Mouse (Mus musculus) mouse embryonic stem cell (cell line): ENCODE data around the gene Bcdin3d.

Experiments
- in situ Hi-C, 2 experiments: fragments of 300-500 bp; cut with MboI; formaldehyde crosslinking; loops; 1 replicate in 1 of 2; 3 replicates in 1 of 2; pipeline ENCODE4 v1.14.3; 2019 to 2020; ENCODE audit warnings: low sequenced_read_pairs in 2 of 2, low pct_unique_long_range_greater_than_20kb in 1 of 2, mixed read lengths in 1 of 2; ENCODE audit not compliant: unreplicated experiment in 1 of 2

The Bcdin3d gene

DNA sequence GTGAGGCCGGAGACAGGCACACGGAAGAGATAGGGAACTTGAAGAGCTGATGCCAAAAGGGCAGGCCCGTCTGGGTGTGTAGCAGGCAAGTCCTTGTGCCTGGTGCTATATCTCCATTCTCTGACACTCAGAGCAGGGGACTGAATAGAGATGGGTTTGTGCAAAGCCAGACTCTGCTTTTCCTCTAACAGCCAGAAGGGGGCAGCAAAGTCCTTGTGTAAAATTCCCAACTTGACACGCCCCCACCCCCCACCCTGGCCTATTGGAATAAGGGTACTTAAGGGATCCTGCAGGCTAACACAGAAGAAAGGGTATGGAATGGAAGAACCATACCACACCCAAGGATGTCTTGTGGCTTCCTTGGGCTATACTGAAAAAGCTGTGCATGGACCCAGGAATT is 22.5 kb upstream of the Bcdin3d start:
- in situ Hi-C loops: loop anchor here in 1 of 2 experiments (5.0 kb wide), 1 partner anchor 175 kb away; the partner anchor contains the start of gene Asic1

DNA sequence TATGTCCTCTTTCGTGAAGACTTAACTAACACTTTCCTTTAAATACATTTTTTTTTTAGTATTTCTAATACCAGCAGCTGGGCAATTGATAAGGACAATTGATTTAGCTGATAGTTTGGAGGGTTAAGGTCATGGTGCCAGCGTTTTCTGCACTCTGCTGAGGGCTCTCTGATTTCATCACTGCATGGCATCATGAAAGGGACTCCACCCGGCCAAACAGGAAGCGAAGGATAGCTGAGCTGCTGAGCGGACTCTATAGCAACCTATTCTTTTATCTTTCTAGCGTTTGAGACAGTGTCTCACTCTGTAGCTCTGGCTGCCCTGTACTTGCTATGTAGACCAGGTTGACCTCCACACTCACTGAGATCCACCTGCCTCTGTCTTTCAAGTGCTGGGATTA is 10.2 kb upstream of the Bcdin3d start:
- in situ Hi-C loops: no loop called here

DNA sequence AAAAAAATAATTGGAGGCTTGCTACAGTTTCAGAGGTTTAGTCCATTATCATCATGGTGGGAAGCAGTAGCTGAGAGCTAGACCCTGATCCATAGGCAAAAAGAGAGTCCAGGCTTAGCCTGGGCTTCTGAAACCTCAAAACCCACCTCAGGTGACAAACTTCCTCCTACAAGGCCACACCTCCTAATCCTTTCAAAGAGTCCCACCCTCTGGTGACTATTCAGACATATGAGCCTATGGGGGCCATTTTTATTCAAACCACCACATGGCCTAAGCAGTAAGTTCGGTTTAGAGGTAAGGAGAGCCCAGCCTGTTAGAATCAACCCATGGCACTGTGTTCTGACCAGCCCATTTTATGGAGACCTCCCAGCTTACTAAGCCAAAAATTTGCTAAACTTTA is 1.3 kb upstream of the Bcdin3d start:
- in situ Hi-C loops: no loop called here

DNA sequence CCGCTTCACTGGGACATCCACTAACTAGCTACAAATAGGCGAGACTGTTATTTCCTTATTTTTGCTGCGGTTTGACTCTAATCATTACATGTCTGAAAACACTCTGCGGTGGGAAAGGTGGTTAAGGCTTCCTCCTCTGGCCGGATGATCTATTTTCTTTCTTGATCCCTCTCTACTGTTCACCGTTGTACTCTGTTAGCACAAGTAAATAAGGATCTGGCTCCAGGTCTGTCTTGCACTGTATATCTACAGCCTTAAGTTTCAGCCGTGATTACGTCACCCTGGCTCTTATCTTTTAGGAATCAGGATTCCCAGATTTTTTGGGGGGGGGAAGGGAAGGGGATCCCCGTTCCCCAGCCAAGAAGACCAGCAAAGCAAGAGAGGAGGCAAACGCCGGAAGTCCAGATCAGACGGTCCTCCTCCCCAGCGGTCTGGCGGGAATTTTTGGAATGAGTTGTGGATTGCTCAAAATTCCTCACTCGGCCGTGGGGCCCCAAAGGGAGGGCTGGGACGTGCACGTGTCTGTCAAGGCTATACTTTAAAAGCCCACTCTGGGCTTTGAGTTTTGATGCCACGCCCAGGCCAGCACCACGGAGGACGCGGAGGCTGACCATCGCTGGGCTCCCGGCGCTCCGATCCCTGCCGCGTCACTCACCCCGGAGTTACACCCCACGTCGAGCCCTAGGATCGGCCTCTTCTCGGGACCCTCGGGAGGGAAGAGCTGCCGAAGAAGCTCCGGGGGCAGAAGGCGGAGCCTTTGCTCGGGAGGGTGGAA is 542 bp downstream of the Bcdin3d start:
- in situ Hi-C loops: loop anchor here in 1 of 2 experiments (5.0 kb wide), 1 partner anchor 52 kb away; no protein-coding TSS in a partner anchor

DNA sequence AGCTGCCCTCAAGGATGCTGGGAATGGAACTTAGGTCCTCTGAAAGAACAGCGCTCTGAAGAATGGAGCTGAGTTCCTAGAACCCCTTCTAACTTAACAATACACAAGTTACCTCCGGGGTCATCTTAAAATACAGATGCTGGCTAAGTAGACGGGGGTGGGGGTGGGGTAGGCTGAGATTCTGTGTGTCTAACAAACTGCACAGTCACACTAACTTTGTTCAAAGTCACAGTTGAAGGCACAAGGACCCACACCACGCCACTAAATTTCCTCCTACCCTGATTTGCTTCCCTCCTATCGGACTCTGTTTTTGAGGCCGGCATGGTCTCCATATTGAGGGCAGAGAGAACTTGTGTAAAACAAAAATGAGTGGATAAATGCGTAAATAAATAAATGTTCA is 1.6 kb downstream of the Bcdin3d start:
- in situ Hi-C loops: loop anchor here in 1 of 2 experiments (5.0 kb wide), 1 partner anchor 51 kb away; no protein-coding TSS in a partner anchor

DNA sequence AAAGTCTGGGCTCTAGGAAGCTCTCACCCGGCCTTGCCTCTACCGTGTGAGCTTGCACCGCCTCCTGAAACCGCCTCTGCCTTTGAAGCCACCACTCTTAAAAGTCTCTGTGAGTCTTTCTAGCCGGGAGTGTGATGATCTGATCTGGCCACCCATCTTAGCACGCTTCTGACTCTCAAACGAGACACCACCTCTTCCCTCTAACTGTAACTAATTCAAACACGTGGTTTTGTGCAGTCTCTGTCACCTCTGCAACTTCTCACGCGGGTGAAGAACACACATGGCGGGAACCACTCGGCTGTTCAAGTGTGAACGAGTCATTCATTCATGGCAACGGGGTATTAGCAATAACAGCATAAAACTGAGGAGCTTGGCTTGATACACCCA is 2.9 kb downstream of the Bcdin3d start:
- in situ Hi-C loops: loop anchor here in 1 of 2 experiments (5.0 kb wide), 1 partner anchor 49 kb away; no protein-coding TSS in a partner anchor

DNA sequence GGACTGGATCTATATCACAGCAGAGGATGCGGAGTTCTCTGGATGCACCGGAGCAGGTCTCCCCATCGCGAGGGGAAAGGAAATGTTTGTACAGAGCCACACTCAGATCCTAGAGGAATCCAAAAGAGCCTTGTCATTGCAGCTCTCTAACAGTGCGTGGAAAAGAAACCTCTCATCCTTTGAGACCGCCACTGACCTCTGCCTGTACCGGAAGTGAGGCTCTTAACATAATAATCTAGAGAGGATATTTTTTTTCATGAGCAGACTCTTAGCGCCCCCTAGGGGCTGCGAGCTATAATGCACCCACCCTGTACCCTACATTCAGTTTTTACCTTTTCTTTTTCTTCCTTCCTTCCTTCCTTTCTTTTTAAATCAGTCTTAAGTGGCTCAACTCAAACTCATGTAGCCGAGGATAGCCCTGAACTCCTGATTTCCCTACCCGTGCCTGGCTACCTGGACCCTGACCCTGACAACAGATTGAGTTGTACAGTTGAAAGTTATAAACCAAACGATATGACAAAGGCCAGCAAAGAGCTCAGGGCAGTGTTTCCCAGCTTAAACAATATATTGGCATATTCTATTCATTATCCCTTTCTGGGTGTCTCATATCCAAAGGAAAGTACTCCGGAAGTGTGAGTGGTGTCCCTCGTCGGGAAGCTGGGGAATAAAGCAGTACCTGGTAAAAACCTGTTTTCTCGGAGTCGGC is 3.4 kb downstream of the Bcdin3d start:
- in situ Hi-C loops: loop anchor here in 1 of 2 experiments (5.0 kb wide), 1 partner anchor 49 kb away; no protein-coding TSS in a partner anchor

DNA sequence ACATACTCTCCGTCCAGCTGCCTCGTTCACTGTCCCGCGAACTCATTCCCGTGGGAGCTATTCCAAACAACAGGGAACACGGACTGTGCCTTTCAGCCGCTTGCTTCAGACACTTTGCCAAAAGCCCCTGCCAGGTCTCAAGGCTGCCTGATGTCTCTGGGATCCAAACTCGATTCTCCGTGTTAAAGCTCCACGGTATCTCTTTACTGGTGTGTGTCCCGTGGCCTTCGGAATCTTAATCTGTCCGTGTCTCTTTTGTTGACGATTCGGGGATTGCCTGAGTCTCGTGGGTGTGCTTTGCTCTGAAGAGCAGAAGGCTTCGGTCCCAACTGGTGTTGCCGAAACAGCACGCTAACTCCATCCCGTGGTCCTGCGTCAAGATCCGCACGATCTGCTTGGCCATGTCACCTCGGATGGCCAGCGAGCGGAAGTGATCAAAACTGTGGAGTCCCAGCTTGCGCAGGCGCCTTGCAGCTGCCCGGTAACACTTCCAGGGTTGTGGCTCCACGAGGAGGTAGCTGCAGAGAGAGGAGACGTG is 4.2 kb downstream of the Bcdin3d start:
- in situ Hi-C loops: loop anchor here in 1 of 2 experiments (5.0 kb wide), 1 partner anchor 48 kb away; no protein-coding TSS in a partner anchor

DNA sequence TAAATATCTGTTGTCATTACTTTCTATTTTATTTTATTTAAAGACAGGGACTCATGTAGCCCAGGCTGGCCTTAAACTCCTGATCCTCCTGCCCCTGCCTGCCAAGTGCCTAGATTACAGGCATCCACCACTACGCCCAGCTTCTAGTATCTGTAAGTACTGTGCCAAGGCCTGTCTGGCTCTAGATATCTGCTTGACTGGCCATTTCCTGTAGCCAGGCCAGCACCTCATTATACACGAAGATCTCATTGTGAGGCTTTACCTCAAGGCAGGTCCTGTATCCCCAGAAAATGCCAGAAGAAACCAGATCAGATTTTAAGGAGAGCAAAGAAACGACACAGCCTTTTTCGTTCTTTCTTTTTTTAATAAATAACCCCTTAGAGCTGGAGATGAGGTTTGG is 4.8 kb downstream of the Bcdin3d start:
- in situ Hi-C loops: loop anchor here (5.0 kb wide), 1 partner anchor 47 kb away; no protein-coding TSS in a partner anchor

DNA sequence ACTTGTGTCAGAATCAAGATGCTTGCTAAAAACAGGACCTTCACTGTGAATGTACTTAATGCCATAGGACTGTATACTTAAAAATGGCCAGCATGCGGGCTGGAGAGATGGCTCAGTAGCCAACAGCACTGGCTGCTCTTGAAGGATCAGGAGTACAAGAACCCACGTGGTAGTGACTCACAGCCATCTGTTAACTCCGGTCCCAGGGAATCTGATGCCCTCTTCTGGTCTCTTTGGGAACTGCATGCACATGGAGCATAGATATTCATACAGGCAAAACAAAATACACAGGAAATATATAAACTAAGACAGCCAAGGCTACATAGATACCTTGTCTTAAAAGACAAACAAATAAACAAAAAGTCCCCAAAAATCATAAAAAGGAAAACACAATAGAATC is 5.5 kb downstream of the Bcdin3d start:
- in situ Hi-C loops: loop anchor here in 1 of 2 experiments (5.0 kb wide), 1 partner anchor 47 kb away; no protein-coding TSS in a partner anchor

DNA sequence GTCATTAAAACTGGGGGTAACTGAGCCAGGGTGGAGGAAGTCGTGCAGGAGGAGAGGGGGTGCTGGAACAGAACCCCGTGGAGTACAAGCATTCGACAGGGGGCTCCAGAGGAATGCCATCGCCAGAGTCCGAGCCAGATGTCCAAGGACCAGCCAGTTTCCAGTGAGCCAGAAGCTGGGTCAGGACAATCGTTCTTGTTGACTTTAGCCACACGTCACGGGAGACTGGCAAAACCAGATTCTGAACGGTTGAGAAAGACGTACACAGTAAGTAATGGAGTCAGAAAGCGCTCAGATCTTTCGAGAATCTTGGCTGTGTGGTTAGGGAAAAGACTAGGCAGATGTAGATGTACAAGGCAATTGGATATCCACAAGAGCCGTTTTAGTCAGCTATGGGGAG is 11.3 kb downstream of the Bcdin3d start:
- in situ Hi-C loops: no loop called here

DNA sequence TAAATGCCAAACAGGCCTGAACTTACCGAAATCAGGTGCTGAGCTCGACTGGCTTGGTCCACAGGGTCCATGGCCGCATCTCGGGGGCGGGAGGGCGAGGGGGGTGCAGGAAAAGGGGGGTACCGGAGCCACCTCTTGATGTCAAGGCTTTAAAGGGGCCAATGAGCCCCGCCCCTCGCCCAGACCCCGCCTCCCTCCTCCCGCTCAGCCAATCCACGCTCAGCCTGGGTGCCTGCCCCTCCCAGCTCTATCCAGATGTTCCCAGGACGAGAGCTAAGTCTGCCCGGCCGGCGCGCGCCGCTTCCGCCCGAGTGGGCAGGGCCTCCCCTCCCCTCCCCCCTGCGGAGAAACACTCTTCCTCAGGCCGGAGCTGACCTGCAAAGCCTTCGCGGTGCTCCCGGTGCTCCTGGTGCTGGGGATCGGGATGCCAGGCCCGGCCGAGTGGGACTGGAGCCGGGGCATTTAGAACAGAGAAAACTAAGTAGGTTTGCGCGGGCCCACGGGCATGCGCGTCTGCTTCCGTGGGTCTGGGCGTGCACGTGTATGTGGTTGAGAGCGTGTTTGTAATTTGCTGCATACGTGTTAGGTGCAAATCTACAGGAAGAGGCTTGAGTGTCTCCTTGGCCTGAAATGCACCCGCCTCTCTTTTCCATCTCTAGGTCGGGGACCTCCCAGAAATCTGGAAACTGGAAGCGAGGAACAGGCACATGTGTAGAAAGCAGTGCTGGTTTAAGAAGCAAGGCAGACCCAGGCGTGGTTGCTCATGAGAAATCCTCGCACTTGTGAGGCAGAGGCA is 16.7 kb downstream of the Bcdin3d start, which contains the start of gene Nckap5l:
Gene Nckap5l (minus strand): TSS at position 143 of the 796 bp plus-strand sequence.
- in situ Hi-C loops: no loop called here

DNA sequence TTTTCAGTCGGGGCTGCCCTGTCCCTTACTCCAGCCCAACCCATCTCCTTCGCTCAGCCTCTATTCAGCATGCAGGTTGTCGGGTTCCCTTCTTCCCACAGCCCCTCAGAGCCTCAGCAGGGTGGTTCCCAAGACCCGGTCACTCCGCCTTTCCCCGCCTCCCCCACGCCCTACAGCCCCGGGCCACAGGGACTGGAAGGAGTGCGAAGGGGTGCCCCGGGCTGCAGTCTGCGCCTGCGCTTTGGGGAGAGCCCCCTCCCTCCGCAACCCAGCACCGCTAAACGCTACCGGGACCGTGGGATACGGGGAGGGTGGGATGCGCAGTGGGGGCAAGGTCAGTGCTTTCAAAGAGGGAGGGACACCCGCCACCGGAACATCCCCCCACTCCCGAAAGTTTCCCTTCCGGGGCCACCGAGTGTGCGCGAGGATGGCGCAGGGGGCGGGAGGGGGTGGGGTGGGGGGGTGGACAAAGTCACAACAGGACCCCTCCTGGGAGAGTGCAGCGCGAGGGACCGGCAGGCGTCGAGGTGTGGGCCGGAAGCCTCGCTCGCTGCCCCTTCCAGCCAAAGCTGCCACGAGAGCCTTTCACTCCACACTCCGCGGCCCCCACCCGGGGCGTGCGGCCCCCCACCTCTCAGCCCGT is 17.4 kb downstream of the Bcdin3d start:
- in situ Hi-C loops: no loop called here

DNA sequence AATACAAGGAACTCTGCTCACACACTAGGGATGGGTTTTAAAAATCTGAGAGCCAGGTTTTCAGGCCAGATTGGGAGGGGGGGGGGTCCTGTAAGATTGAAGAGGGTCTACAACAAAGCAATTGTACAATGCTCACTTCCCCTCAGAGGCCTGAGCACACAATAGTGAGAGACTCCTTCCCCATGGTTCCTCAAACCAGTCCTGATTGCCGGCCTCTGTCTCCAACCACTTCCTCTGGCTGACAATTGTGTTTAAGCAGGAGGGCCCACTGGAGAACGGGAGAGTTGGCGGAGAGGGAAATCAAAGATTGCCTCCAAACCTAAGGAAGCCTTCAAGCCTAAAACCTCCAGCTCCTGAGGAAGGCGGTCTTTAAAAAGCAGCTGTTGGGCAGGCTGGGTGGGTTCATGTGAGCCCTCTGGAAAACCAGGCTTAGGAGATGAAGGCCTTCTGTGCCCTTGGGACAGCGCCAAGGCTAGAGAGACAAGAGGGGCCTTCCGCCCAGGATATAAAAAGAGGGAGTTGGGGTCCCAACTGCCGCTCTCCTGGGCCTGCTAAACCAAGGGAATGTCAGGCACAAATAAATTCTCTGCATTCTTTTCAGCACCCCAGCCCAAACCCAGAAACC is 18.1 kb downstream of the Bcdin3d start:
- in situ Hi-C loops: no loop called here

DNA sequence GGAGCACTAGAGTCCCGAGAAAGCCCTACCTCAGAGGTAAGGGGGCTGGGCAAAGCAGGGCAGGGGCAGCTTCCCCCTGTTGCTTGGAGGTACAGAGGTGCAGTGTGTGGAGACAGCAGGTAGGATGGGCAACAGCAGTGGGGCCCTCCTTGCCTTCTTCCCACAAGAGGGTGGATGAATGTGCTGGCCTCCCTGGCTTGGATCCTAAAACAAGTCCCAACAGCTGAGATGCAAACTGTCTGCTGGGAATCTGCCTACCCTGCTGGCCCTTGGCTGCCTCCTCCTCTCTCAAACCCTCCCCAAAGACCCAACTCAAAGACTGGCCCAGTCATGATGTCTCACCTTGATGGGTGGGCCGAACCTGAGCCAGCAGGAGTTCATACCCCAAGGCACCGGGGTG is 19.1 kb downstream of the Bcdin3d start:
- in situ Hi-C loops: no loop called here

DNA sequence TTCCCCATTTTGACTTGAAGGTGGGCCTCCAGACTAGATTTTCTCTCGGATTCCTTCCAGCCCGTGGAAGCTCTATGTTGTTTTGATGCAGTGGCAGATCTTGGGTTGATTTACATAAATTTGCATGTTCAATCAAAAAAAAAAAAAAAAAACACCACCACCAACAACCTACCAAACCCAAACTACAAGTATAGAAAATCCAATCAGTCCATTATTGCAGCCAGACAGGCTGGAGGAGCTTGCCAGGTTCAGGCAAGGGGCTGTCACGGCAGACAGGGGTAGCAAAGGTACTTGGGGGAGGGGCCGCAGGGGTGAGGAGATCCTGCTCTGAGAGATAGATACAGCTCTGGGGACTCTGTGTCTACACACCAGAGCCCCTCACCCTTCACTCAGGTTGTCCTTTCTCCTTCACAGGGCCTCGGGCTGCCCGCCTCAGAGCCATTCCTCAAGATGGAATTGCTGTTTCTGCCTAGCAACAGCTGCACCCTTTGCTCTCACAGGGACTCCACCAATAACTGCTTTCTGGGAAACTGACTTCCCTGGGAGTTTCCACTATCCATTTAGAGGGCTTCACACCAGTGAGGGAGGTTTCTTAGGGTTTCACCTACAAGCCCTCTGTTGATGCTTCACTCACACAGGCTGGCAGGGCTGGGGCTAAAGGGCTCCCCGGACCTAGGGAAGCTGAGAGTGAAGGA is 19.8 kb downstream of the Bcdin3d start:
- in situ Hi-C loops: no loop called here
